Mouse (Mus musculus): Measurements from ENCODE around the gene Sh3pxd2a.

The Sh3pxd2a gene

GRCm38 (mm10) chr19:47305401-47305800 is 158.8 kb downstream of the Sh3pxd2a start:
- no peak for DNase-seq

GRCm38 (mm10) chr19:47304170-47304745 is 159.9 kb downstream of the Sh3pxd2a start:
- no peak for DNase-seq

GRCm38 (mm10) chr19:47303128-47303527 is 161.1 kb downstream of the Sh3pxd2a start:
- DNase-seq: no peak

GRCm38 (mm10) chr19:47302191-47302852 is 161.9 kb downstream of the Sh3pxd2a start:
- DNase-seq: no peak

- DNase-seq: no peak
Observed at GRCm38 (mm10) chr19:47301303-47302190, 162.7 kb downstream of the Sh3pxd2a start.

GRCm38 (mm10) chr19:47298100-47298499 is 166.1 kb downstream of the Sh3pxd2a start:
- no peak for DNase-seq

- DNase-seq: no peak
Observed at GRCm38 (mm10) chr19:47292451-47292951, 171.7 kb downstream of the Sh3pxd2a start.

- DNase-seq: no peak
Observed at GRCm38 (mm10) chr19:47291307-47292080, 172.7 kb downstream of the Sh3pxd2a start.

GRCm38 (mm10) chr19:47286886-47287450 is 177.2 kb downstream of the Sh3pxd2a start:
- no peak for DNase-seq

- no peak for DNase-seq
Observed at GRCm38 (mm10) chr19:47285581-47285980, 178.6 kb downstream of the Sh3pxd2a start.

GRCm38 (mm10) chr19:47282688-47283215 is 181.4 kb downstream of the Sh3pxd2a start:
- no peak for DNase-seq

GRCm38 (mm10) chr19:47282050-47282454 is 182.1 kb downstream of the Sh3pxd2a start:
- no peak for DNase-seq

GRCm38 (mm10) chr19:47280894-47281293 is 183.3 kb downstream of the Sh3pxd2a start:
- DNase-seq: no peak

GRCm38 (mm10) chr19:47279788-47280532 is 184.2 kb downstream of the Sh3pxd2a start:
- no peak for DNase-seq

GRCm38 (mm10) chr19:47279372-47279771 is 184.8 kb downstream of the Sh3pxd2a start:
- DNase-seq: no peak

- DNase-seq: no peak
Observed at GRCm38 (mm10) chr19:47276730-47277129, 187.5 kb downstream of the Sh3pxd2a start.

- no peak for DNase-seq
Observed at GRCm38 (mm10) chr19:47270520-47270919, 193.7 kb downstream of the Sh3pxd2a start.

- peak; percentile 17 for DNase-seq
Observed at GRCm38 (mm10) chr19:47269729-47270128, 194.5 kb downstream of the Sh3pxd2a start.

GRCm38 (mm10) chr19:47267066-47267465 is 197.1 kb downstream of the Sh3pxd2a start:
- no peak for DNase-seq

GRCm38 (mm10) chr19:47266070-47266801 is 198.0 kb downstream of the Sh3pxd2a start:
- DNase-seq: no peak
